Mouse (Mus musculus): ENCODE data around the gene Cep95. TPM values are rescaled to one million over a fixed set of nuclear protein-coding genes. Genes with fewer than 3 reads are reported as not detected.

The Cep95 gene
- total RNA-seq, 2 experiments from 2014 or later = 16.1 to 18.1 TPM

Small RNA genes within 50 kb of the gene (microRNA-seq; reads per million reads assigned to microRNA genes)
- gene Gm25994 = not detected
- 10.3 reads per million, percentile 23 among the genes with 10 or more reads in this experiment for gene Mir3064

Other genes starting within 250 kb of the Cep95 start
- gene Tex2, start 175.8 kb upstream of the Cep95 start, total RNA-seq (2021) = 10 to 100 TPM; 31.5 to 33.0 TPM
- gene Pecam1, start 38.6 kb upstream of the Cep95 start, total RNA-seq (2021) = 100 to 1,000 TPM; 110 to 113 TPM
- 1 to 10 TPM in 1 of 2 experiments, under 1 TPM in 1; 0.98 to 1.7 TPM for gene Milr1, start 38.0 kb upstream of the Cep95 start, total RNA-seq (2021)
- 10 to 100 TPM; 12.8 to 13.1 TPM for gene Polg2, start 9.7 kb upstream of the Cep95 start, total RNA-seq (2021)
- 100 to 1,000 TPM; 889 to 991 TPM for gene Ddx5, start 67 bp upstream of the Cep95 start, total RNA-seq (2021)
- 10 to 100 TPM; 40.9 to 44.5 TPM for gene Smurf2, start 131.5 kb downstream of the Cep95 start, total RNA-seq (2021)
- gene Kpna2, start 210.3 kb downstream of the Cep95 start, total RNA-seq (2021) = 10 to 100 TPM; 52.5 to 54.6 TPM
- gene 1810010H24Rik, start 236.4 kb downstream of the Cep95 start, total RNA-seq (2021) = 1 to 10 TPM; 3.2 to 6.3 TPM